Mouse (Mus musculus) cerebellum, adult 2 months (tissue): ENCODE data around the gene Fbxo36. TPM values are rescaled to one million over a fixed set of nuclear protein-coding genes. Genes with fewer than 3 reads are reported as not detected.

ENCODE experiments used
- DNase-seq, 2 experiments: peaks; one replicate each; pipeline ENCODE4 v3.0.0; 2021
- H3K27ac ChIP-seq: fragments of 200-500 bp; 2 replicates; pipeline ENCODE4 v1.5.1; 2012; ENCODE audit warnings: low read length, control low read depth, inconsistent platforms; ENCODE audit not compliant: insufficient read depth
- H3K27me3 ChIP-seq: fragments of 200-500 bp; 2 replicates; pipeline ENCODE4 v1.6.1; 2012; ENCODE audit warnings: inconsistent platforms, mild to moderate bottlenecking, low read length, moderate library complexity; ENCODE audit not compliant: control insufficient read depth, insufficient read depth
- H3K4me1 ChIP-seq: fragments of 200-500 bp; 2 replicates; pipeline ENCODE4 v1.6.1; 2011; ENCODE audit warnings: low read length; ENCODE audit not compliant: control insufficient read depth, insufficient read depth
- H3K4me3 ChIP-seq: fragments of 200-500 bp; replicated peaks from 2 replicates; pipeline ENCODE3; 2011; ENCODE audit warnings: mild to moderate bottlenecking, low read depth, low read length, control low read depth; ENCODE audit not compliant: insufficient read depth
- CTCF ChIP-seq: fragments of 200-500 bp; IDR thresholded peaks from 2 replicates; pipeline ENCODE4 v1.5.1; 2011; ENCODE audit warnings: low read depth, mild to moderate bottlenecking, control low read depth, low read length, moderate library complexity, borderline replicate concordance; ENCODE audit not compliant: insufficient read depth
- POLR2A ChIP-seq: fragments of 200-500 bp; IDR thresholded peaks from 2 replicates; pipeline ENCODE4 v1.6.1; 2011; ENCODE audit warnings: low read length, control low read depth, borderline replicate concordance; ENCODE audit not compliant: insufficient read depth
- WGBS: fragments of 180-500 bp; shearing (Covaris S2); methylation state at CpG from one replicate; pipeline ENCODE4 v1.1.7; 2018; 5-methylcytosine and 5-hydroxymethylcytosine counted together
- polyA plus RNA-seq: library from polyadenylated mRNA; depleted of rRNA; stranded (reverse); fragments of >200 nt; gene quantifications from 2 replicates; pipeline ENCODE4 v1.2.3, GENCODE M21; 2012

Fbxo36 gene
- polyA plus RNA-seq, 1 experiment = 8.5 TPM

GRCm38 (mm10) chr1:84934151-84934502 is 94.5 kb downstream of the Fbxo36 start:
- Histone ChIP-seq H3K27me3 (no peaks in the 10 kb centered on the region), H3K27ac (peak overlapping the region; percentile 43), H3K4me3 (peak overlapping the region; percentile 69), H3K4me1 (peaks cover 5% of the 10 kb centered on the region; the same call in 1 of the 2 replicates)
- TF ChIP-seq POLR2A = no peak
- no peak for DNase-seq
- WGBS = 0% methylated on average over 12 of the region's 12 CpGs

GRCm38 (mm10) chr1:84934503-84935333 is 95.1 kb downstream of the Fbxo36 start, which contains the start of gene Slc16a14:
Slc16a14 (minus strand) TSS chr1:84935134.
- H3K27ac ChIP-seq = peak within 1 kb of the TSS; percentile 43
- H3K4me3 ChIP-seq = peak within 1 kb of the TSS; percentile 69
- peak; percentile 11; the same call in 1 of the 2 replicates for TF ChIP-seq CTCF
- no peak for TF ChIP-seq POLR2A
- peak; percentile 71 to 72 for DNase-seq
- H3K4me1 ChIP-seq = peaks cover 5% of the 10 kb centered on the region; the same call in 1 of the 2 replicates
- H3K27me3 ChIP-seq = no peaks in the 10 kb centered on the region
- under 1% methylated on average over 59 of the region's 59 CpGs for WGBS

- no peak overlapping the region for H3K27ac ChIP-seq
- no peak for TF ChIP-seq CTCF
- no peak for TF ChIP-seq POLR2A
- H3K4me1 ChIP-seq = peaks cover 5% of the 10 kb centered on the region; the same call in 1 of the 2 replicates
- no peak overlapping the region for H3K4me3 ChIP-seq
- peak; percentile 74 to 84 for DNase-seq
- 16% methylated on average over 9 of the region's 9 CpGs for WGBS
- no peaks in the 10 kb centered on the region for H3K27me3 ChIP-seq
Measured at GRCm38 (mm10) chr1:84935668-84936067, 96.0 kb downstream of the Fbxo36 start.

GRCm38 (mm10) chr1:84936716-84937510 is 97.3 kb downstream of the Fbxo36 start:
- Histone ChIP-seq H3K27ac (no peak overlapping the region), H3K4me3 (no peak overlapping the region), H3K27me3 (no peaks in the 10 kb centered on the region), H3K4me1 (peaks cover 5% of the 10 kb centered on the region; the same call in 1 of the 2 replicates)
- DNase-seq = no peak
- WGBS = 90% methylated on average over 19 of the region's 19 CpGs
- TF ChIP-seq POLR2A = no peak
- no peak for TF ChIP-seq CTCF

GRCm38 (mm10) chr1:84939466-84939865 is 99.8 kb downstream of the Fbxo36 start:
- no peaks in the 10 kb centered on the region for H3K27me3 ChIP-seq

GRCm38 (mm10) chr1:84940322-84940721 is 100.7 kb downstream of the Fbxo36 start:
- TF ChIP-seq CTCF = no peak
- TF ChIP-seq POLR2A = no peak
- Histone ChIP-seq H3K27ac (no peak overlapping the region), H3K4me1 (no peaks in the 10 kb centered on the region; the same call in 1 of the 2 replicates), H3K27me3 (no peaks in the 10 kb centered on the region), H3K4me3 (no peak overlapping the region)
- no peak for DNase-seq
- 96% methylated on average over 2 of the region's 2 CpGs for WGBS

More at GRCm38 (mm10) chr1:84939466-84939865, 99.8 kb downstream of the Fbxo36 start:
- Histone ChIP-seq H3K4me3 (no peak overlapping the region), H3K4me1 (no peaks in the 10 kb centered on the region; the same call in 1 of the 2 replicates), H3K27ac (no peak overlapping the region)
- TF ChIP-seq CTCF (no peak), POLR2A (no peak)
- DNase-seq = no peak
- 79% methylated on average over 4 of the region's 4 CpGs for WGBS

- no peak for TF ChIP-seq POLR2A
- TF ChIP-seq CTCF = no peak
- Histone ChIP-seq H3K27ac (no peak overlapping the region), H3K27me3 (no peaks in the 10 kb centered on the region), H3K4me1 (no peaks in the 10 kb centered on the region), H3K4me3 (no peak overlapping the region)
- DNase-seq = no peak
Measured at GRCm38 (mm10) chr1:84942666-84943065, 103.0 kb downstream of the Fbxo36 start.
